Mouse (Mus musculus): Measurements from ENCODE around the gene Gm16451. TPM values are rescaled to one million over a fixed set of nuclear protein-coding genes. Genes with fewer than 3 reads are reported as not detected.
"Not testable (repeated sequence)": the region's sequence is repeated elsewhere in the genome, so short reads cannot be mapped to it uniquely, and the experiment has no call there.

The Gm16451 gene
- polyA plus RNA-seq (2014; fragmentation: Nextera tagmentation; extraction: Ambion mirVana), result not detected in 2 replicates

DNA sequence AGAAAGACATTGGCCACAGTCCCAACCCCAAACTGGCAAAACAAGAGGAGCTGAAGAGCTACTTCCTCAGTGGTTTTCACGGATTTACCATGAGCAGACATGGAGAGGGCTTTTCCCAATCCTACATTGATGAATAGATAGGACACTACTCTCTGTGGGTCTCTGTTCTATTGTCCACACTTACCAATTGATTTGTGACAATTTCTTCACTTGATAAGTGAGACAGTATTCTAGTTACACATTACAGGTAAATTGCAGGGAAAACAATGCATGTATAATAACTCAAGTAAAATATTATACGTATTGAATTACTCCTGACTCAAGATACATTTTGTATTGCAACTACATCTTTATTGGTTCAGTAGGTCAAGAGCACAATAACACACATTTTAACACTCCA, at the start of gene Gm16451:
TSS of gene Gm16451 (minus strand) at position 101 of the 400 bp plus-strand sequence.
- not testable (repeated sequence) for H3K36me3 ChIP-seq (ENCODE audit: control insufficient read depth, insufficient read depth, low read length); H3K27me3 ChIP-seq (ENCODE audit: control insufficient read depth, insufficient read depth, low read length); H3K4me3 ChIP-seq (ENCODE audit: low read depth, low read length); DNase-seq (ENCODE audit: low spot score, missing footprints); H3K4me1 ChIP-seq (ENCODE audit: control insufficient read depth, insufficient read depth, low read length); H3K9me3 ChIP-seq (ENCODE audit: control insufficient read depth, low read length); H3K4me2 ChIP-seq; H3K27ac ChIP-seq (ENCODE audit: low read depth, low read length); H3K9ac ChIP-seq (ENCODE audit: low read length); ATAC-seq (ENCODE audit: low FRiP score)
- no CpG with 5 or more reads among the region's 2 CpGs for WGBS

- not testable (repeated sequence) for H3K9me3 ChIP-seq (ENCODE audit: control insufficient read depth, low read length); DNase-seq (ENCODE audit: low spot score, missing footprints); H3K9ac ChIP-seq (ENCODE audit: low read length); H3K4me3 ChIP-seq (ENCODE audit: low read depth, low read length); H3K27me3 ChIP-seq (ENCODE audit: control insufficient read depth, insufficient read depth, low read length); H3K4me2 ChIP-seq; ATAC-seq (ENCODE audit: low FRiP score); H3K36me3 ChIP-seq (ENCODE audit: control insufficient read depth, insufficient read depth, low read length); H3K27ac ChIP-seq (ENCODE audit: low read depth, low read length); H3K4me1 ChIP-seq (ENCODE audit: control insufficient read depth, insufficient read depth, low read length)
- no CpG with 5 or more reads among the region's 3 CpGs for WGBS
Observed at GRCm38 (mm10) chr7:22163935-22164334, 45.9 kb upstream of the Gm16451 start, which contains the start of gene Vmn1r142. Gene Vmn1r142, minus strand, starts transcription at chr7:22164035.

- H3K36me3 ChIP-seq (ENCODE audit: control insufficient read depth, insufficient read depth, low read length); H3K4me3 ChIP-seq (ENCODE audit: low read depth, low read length); H3K9ac ChIP-seq (ENCODE audit: low read length); H3K9me3 ChIP-seq (ENCODE audit: control insufficient read depth, low read length); H3K27ac ChIP-seq (ENCODE audit: low read depth, low read length); H3K4me2 ChIP-seq; ATAC-seq (ENCODE audit: low FRiP score); DNase-seq (ENCODE audit: low spot score, missing footprints); H3K27me3 ChIP-seq (ENCODE audit: control insufficient read depth, insufficient read depth, low read length); H3K4me1 ChIP-seq (ENCODE audit: control insufficient read depth, insufficient read depth, low read length): not testable (repeated sequence)
- WGBS, result no CpG with 5 or more reads among the region's 5 CpGs
Observed at GRCm38 (mm10) chr7:22134641-22135040, 16.6 kb upstream of the Gm16451 start, which contains the start of gene Gm10666. Gene Gm10666, minus strand, starts transcription at chr7:22134741.

GRCm38 (mm10) chr7:22068757-22069156, 49.3 kb downstream of the Gm16451 start, which contains the start of gene Vmn1r139:
Gene Vmn1r139, plus strand, starts transcription at chr7:22069057.
- no CpG with 5 or more reads among the region's 7 CpGs for WGBS
- H3K27ac ChIP-seq (ENCODE audit: low read depth, low read length); H3K4me3 ChIP-seq (ENCODE audit: low read depth, low read length); H3K4me2 ChIP-seq; H3K9me3 ChIP-seq (ENCODE audit: control insufficient read depth, low read length); ATAC-seq (ENCODE audit: low FRiP score); H3K4me1 ChIP-seq (ENCODE audit: control insufficient read depth, insufficient read depth, low read length); H3K9ac ChIP-seq (ENCODE audit: low read length); H3K27me3 ChIP-seq (ENCODE audit: control insufficient read depth, insufficient read depth, low read length); DNase-seq (ENCODE audit: low spot score, missing footprints); H3K36me3 ChIP-seq (ENCODE audit: control insufficient read depth, insufficient read depth, low read length): not testable (repeated sequence)

Other genes starting within 250 kb of the Gm16451 start
- not detected in 2 replicates for gene Gm5891, start 197.0 kb downstream of the Gm16451 start, polyA plus RNA-seq (2014; fragmentation: Nextera tagmentation; extraction: Ambion mirVana)
- gene Vmn1r137, start 123.7 kb downstream of the Gm16451 start, polyA plus RNA-seq (2014; fragmentation: Nextera tagmentation; extraction: Ambion mirVana), result not detected in 2 replicates
- gene Vmn1r138, start 89.3 kb downstream of the Gm16451 start, polyA plus RNA-seq (2014; fragmentation: Nextera tagmentation; extraction: Ambion mirVana), result not detected in 2 replicates
- gene Gm6176, start 61.9 kb downstream of the Gm16451 start, polyA plus RNA-seq (2014; fragmentation: Nextera tagmentation; extraction: Ambion mirVana), result not detected in 2 replicates
- not detected in 2 replicates for gene Vmn1r139, start 49.2 kb downstream of the Gm16451 start, polyA plus RNA-seq (2014; fragmentation: Nextera tagmentation; extraction: Ambion mirVana)
- not detected in 2 replicates for gene Gm10666, start 16.5 kb upstream of the Gm16451 start, polyA plus RNA-seq (2014; fragmentation: Nextera tagmentation; extraction: Ambion mirVana)
- not detected in 2 replicates for gene Vmn1r142, start 45.8 kb upstream of the Gm16451 start, polyA plus RNA-seq (2014; fragmentation: Nextera tagmentation; extraction: Ambion mirVana)
- gene Vmn1r143, start 71.1 kb upstream of the Gm16451 start, polyA plus RNA-seq (2014; fragmentation: Nextera tagmentation; extraction: Ambion mirVana), result not detected in 2 replicates
- gene Gm8653, start 83.0 kb upstream of the Gm16451 start, polyA plus RNA-seq (2014; fragmentation: Nextera tagmentation; extraction: Ambion mirVana), result not detected in 2 replicates
- not detected in 2 replicates for gene Gm8453, start 111.2 kb upstream of the Gm16451 start, polyA plus RNA-seq (2014; fragmentation: Nextera tagmentation; extraction: Ambion mirVana)
- not detected in 2 replicates for gene Gm4187, start 211.5 kb upstream of the Gm16451 start, polyA plus RNA-seq (2014; fragmentation: Nextera tagmentation; extraction: Ambion mirVana)